Mouse (Mus musculus) myocyte (in vitro differentiated cells): ENCODE measurements around the gene Exosc2.

ENCODE experiments used
- E2F4 ChIP-seq: IDR thresholded peaks from one replicate; pipeline ENCODE4 v1.6.1; 2011; ENCODE audit warnings: mild to moderate bottlenecking, control low read depth, moderate library complexity; ENCODE audit not compliant: insufficient read depth
- MAX ChIP-seq: IDR thresholded peaks from one replicate; pipeline ENCODE4 v1.6.1; 2011; ENCODE audit warnings: low read depth, mild to moderate bottlenecking, control low read depth
- MYOG ChIP-seq, 3 experiments: IDR thresholded peaks; one replicate each; pipeline ENCODE4 v1.6.1; 2011; ENCODE audit warnings: control low read depth in 2 of 3, low read depth in 2 of 3, mild to moderate bottlenecking in 2 of 3; ENCODE audit not compliant: insufficient read length in 2 of 3, control insufficient read depth in 1 of 3, insufficient read depth in 1 of 3
- POLR2A ChIP-seq: IDR thresholded peaks from one replicate; pipeline ENCODE4 v1.6.1; 2011; ENCODE audit warnings: low read depth, mild to moderate bottlenecking, control low read depth, moderate library complexity; ENCODE audit not compliant: insufficient read length
- SRF ChIP-seq: IDR thresholded peaks from one replicate; pipeline ENCODE4 v1.6.1; 2011; ENCODE audit warnings: low read depth; ENCODE audit not compliant: control insufficient read depth, insufficient read length
- TCF12 ChIP-seq: IDR thresholded peaks from one replicate; pipeline ENCODE4 v1.6.1; 2011; ENCODE audit warnings: mild to moderate bottlenecking, control low read depth; ENCODE audit not compliant: poor library complexity, insufficient read depth, severe bottlenecking
- TCF3 ChIP-seq: IDR thresholded peaks from one replicate; pipeline ENCODE4 v1.6.1; 2011; ENCODE audit warnings: low read depth, control low read depth; ENCODE audit not compliant: insufficient read length
- USF1 ChIP-seq: IDR thresholded peaks from one replicate; pipeline ENCODE4 v1.6.1; 2011; ENCODE audit warnings: low read depth, mild to moderate bottlenecking, control low read depth, moderate library complexity

DNA sequence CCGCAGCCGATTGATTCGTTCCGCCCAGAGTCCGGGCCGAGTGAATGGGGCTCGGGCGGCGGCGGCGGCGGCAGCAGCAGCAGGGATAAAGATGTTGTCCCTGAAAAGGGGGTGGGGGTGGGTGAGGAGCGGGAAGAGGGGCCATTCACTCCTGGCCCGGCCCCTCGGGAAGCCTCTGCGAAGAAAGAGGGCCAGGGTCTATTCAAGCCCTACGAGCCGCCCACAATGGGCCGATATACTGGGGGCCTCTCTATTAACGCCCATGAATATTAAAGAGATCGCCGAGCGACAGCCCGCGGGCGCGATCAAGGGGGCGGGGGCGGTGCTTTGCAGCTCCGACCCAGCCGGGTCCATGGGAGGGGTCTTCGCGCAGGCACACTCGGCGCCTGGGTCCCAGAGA lies 33.8 kb upstream of the Exosc2 start:
- TF ChIP-seq MYOG (IDR thresholded peaks at IDR 0.05; ENCODE audit: control insufficient read depth in 1 of 3, insufficient read depth in 1 of 3, insufficient read length in 2 of 3, low read depth in 2 of 3) (no peak), E2F4 (no peak), USF1 (no peak), MAX (no peak), TCF3 (no peak), TCF12 (no peak), SRF (no peak), POLR2A (no peak)
